31 mouse cellular contexts compared by ENCODE assay signal in the genomic region with DNA sequence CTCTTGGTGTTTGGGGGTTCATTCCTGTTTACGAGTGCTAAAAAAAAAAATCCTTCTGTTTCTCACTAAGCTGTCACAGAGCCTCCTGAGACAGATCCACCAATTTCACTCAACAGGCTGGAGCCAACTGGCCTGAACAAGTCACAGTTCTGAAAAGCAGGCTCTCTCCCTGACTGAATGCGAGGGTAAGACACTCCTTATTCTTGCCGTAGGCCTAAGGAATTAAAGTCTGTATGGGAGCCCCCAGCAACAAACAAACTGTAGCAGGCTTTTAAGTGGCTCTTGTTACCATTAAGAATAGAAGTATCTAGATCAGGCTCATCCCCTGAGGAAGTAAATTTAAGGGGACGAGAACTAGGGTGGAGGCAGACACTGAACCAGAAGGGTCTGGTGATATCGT. TPM values are rescaled to one million over a fixed set of nuclear protein-coding genes. Genes with fewer than 3 reads are reported as not detected.
"Had no signal": no experiment of that assay in that cellular context is flagged by ENCODE, and none has a peak within 500 bp of the region (broad histone marks: within the 10 kb centered on the region; RNA-seq: fewer than 3 reads in every experiment).

No protein-coding gene starts in this region.

- H3K27ac ChIP-seq: left cerebral cortex, adult 2 months; limb, embryonic 10.5 days; limb, embryonic 12.5 days; limb, embryonic 13.5 days; limb, embryonic 15.5 days; liver, embryonic 12.5 days; liver, embryonic 13.5 days; liver, embryonic 14.5 days; liver, embryonic 15.5 days; lung, embryonic 15.5 days; macrophage; midbrain, embryonic 10.5 days; midbrain, embryonic 12.5 days; midbrain, embryonic 15.5 days; neural tube, embryonic 12.5 days had no signal

- H3K36me3 ChIP-seq: limb, embryonic 10.5 days; limb, embryonic 12.5 days; limb, embryonic 13.5 days; limb, embryonic 15.5 days; liver, embryonic 12.5 days; liver, embryonic 13.5 days; liver, embryonic 15.5 days; lung, embryonic 15.5 days; midbrain, embryonic 10.5 days; midbrain, embryonic 12.5 days; midbrain, embryonic 15.5 days; neural tube, embryonic 12.5 days had no signal

- DNase-seq: left cerebral cortex, postnatal 4 days; liver; liver, embryonic 13.5 days; liver, postnatal 0 days; lung, adult 18-20 months; lung, adult 2 months; lung, embryonic 14.5 days; lung, postnatal 10 days; lung, postnatal 14 days; lung, postnatal 36 days; lung, postnatal 4 days; midbrain, embryonic 14.5 days had no signal

- H3K4me1 ChIP-seq: megakaryocyte, embryonic 14.5 days; midbrain, embryonic 12.5 days; midbrain, embryonic 15.5 days; neural tube, embryonic 12.5 days had no signal

- H3K27me3 ChIP-seq: limb, embryonic 12.5 days; limb, embryonic 13.5 days; limb, embryonic 15.5 days; liver, embryonic 12.5 days; liver, embryonic 13.5 days; liver, embryonic 15.5 days; lung, embryonic 15.5 days; megakaryocyte, embryonic 14.5 days; midbrain, embryonic 12.5 days; midbrain, embryonic 15.5 days; neural tube, embryonic 12.5 days had no signal

- H3K4me3 ChIP-seq: left cerebral cortex, adult 2 months; limb, embryonic 10.5 days; limb, embryonic 12.5 days; limb, embryonic 13.5 days; limb, embryonic 15.5 days; liver, embryonic 12.5 days; liver, embryonic 13.5 days; liver, embryonic 15.5 days; lung, embryonic 15.5 days; megakaryocyte, embryonic 14.5 days; midbrain, embryonic 10.5 days; midbrain, embryonic 12.5 days; midbrain, embryonic 15.5 days; myocyte; neural tube, embryonic 12.5 days had no signal

- ATAC-seq: liver, embryonic 12.5 days; liver, postnatal 0 days; lung, postnatal 0 days; midbrain, embryonic 15.5 days; midbrain, embryonic 16.5 days had no signal

- H3K4me2 ChIP-seq: limb, embryonic 12.5 days; limb, embryonic 13.5 days; limb, embryonic 15.5 days; liver, embryonic 11.5 days; liver, embryonic 12.5 days; liver, embryonic 13.5 days; liver, embryonic 15.5 days; lung, embryonic 14.5 days; lung, embryonic 15.5 days; midbrain, embryonic 12.5 days; midbrain, embryonic 15.5 days; neural tube, embryonic 12.5 days had no signal

- H3K9ac ChIP-seq: limb, embryonic 12.5 days; limb, embryonic 13.5 days; limb, embryonic 15.5 days; liver, embryonic 12.5 days; liver, embryonic 13.5 days; liver, embryonic 14.5 days; liver, embryonic 15.5 days; liver, postnatal 0 days; lung, embryonic 14.5 days; lung, embryonic 15.5 days; midbrain, embryonic 12.5 days; midbrain, embryonic 15.5 days; neural tube, embryonic 12.5 days had no signal

- H3K9me3 ChIP-seq: limb, embryonic 10.5 days; limb, embryonic 12.5 days; limb, embryonic 13.5 days; limb, embryonic 15.5 days; liver, embryonic 12.5 days; liver, embryonic 13.5 days; liver, embryonic 15.5 days; lung, embryonic 15.5 days; midbrain, embryonic 10.5 days; midbrain, embryonic 12.5 days; midbrain, embryonic 15.5 days; neural tube, embryonic 12.5 days had no signal

RNA-seq across cellular contexts. Expression of gene Slc38a4, which starts 7.5 kb away (rescaled TPM):
- polyA plus RNA-seq: macrophage had no signal
